Mouse (Mus musculus): ENCODE measurements around the gene Btbd9.

Gene Btbd9

GRCm38 (mm10) chr17:30279684-30280083, 296.6 kb downstream of the Btbd9 start:
- DNase-seq (ENCODE audit: low read depth) = no peak

- DNase-seq (ENCODE audit: low read depth) = no peak
Measured at GRCm38 (mm10) chr17:30278596-30279378, 297.5 kb downstream of the Btbd9 start.

GRCm38 (mm10) chr17:30276477-30276876, 299.8 kb downstream of the Btbd9 start:
- no peak for DNase-seq (ENCODE audit: low read depth)

GRCm38 (mm10) chr17:30272769-30273168, 303.5 kb downstream of the Btbd9 start:
- DNase-seq (ENCODE audit: low read depth) = no peak

- DNase-seq (ENCODE audit: low read depth) = no peak
Measured at GRCm38 (mm10) chr17:30269136-30270063, 306.9 kb downstream of the Btbd9 start.

- DNase-seq (ENCODE audit: low read depth) = no peak
Measured at GRCm38 (mm10) chr17:30268456-30268855, 307.8 kb downstream of the Btbd9 start.

GRCm38 (mm10) chr17:30267432-30267973, 308.8 kb downstream of the Btbd9 start:
- no peak for DNase-seq (ENCODE audit: low read depth)

GRCm38 (mm10) chr17:30263535-30263934, 312.8 kb downstream of the Btbd9 start:
- no peak for DNase-seq (ENCODE audit: low read depth)

GRCm38 (mm10) chr17:30262943-30263342, 313.3 kb downstream of the Btbd9 start:
- no peak for DNase-seq (ENCODE audit: low read depth)

GRCm38 (mm10) chr17:30262440-30262839, 313.8 kb downstream of the Btbd9 start:
- DNase-seq (ENCODE audit: low read depth) = no peak

GRCm38 (mm10) chr17:30261983-30262340, 314.3 kb downstream of the Btbd9 start:
- no peak for DNase-seq (ENCODE audit: low read depth)

GRCm38 (mm10) chr17:30261307-30261982, 314.8 kb downstream of the Btbd9 start:
- DNase-seq (ENCODE audit: low read depth) = no peak

- DNase-seq (ENCODE audit: low read depth) = peak; percentile 18
Measured at GRCm38 (mm10) chr17:30260641-30261306, 315.5 kb downstream of the Btbd9 start.

GRCm38 (mm10) chr17:30259938-30260337, 316.4 kb downstream of the Btbd9 start:
- DNase-seq (ENCODE audit: low read depth) = no peak

GRCm38 (mm10) chr17:30258480-30258879, 317.8 kb downstream of the Btbd9 start:
- DNase-seq (ENCODE audit: low read depth) = no peak

GRCm38 (mm10) chr17:30255928-30256560, 320.2 kb downstream of the Btbd9 start:
- DNase-seq (ENCODE audit: low read depth) = no peak

- no peak for DNase-seq (ENCODE audit: low read depth)
Measured at GRCm38 (mm10) chr17:30253924-30254323, 322.4 kb downstream of the Btbd9 start.

GRCm38 (mm10) chr17:30253028-30253427, 323.3 kb downstream of the Btbd9 start:
- DNase-seq (ENCODE audit: low read depth) = no peak

- DNase-seq (ENCODE audit: low read depth) = no peak
Measured at GRCm38 (mm10) chr17:30245308-30245706, 331.0 kb downstream of the Btbd9 start.

GRCm38 (mm10) chr17:30244651-30245307, 331.5 kb downstream of the Btbd9 start:
- no peak for DNase-seq (ENCODE audit: low read depth)

GRCm38 (mm10) chr17:30243540-30243939, 332.7 kb downstream of the Btbd9 start:
- peak; percentile 34 for DNase-seq (ENCODE audit: low read depth)

Measured in NIH3T3 (cell line).